Mouse (Mus musculus) liver, embryonic 14.5 days (tissue): ENCODE data around the gene Cyth3.

ENCODE experiments used
- CTCF ChIP-seq: IDR thresholded peaks from 2 replicates; pipeline ENCODE4 v1.5.1; 2016; ENCODE audit warnings: antibody characterized with exemption, low read depth, control low read depth
- EP300 ChIP-seq: IDR thresholded peaks from 2 replicates; pipeline ENCODE4 v1.6.1; 2016; ENCODE audit warnings: antibody characterized with exemption, low read depth

DNA sequence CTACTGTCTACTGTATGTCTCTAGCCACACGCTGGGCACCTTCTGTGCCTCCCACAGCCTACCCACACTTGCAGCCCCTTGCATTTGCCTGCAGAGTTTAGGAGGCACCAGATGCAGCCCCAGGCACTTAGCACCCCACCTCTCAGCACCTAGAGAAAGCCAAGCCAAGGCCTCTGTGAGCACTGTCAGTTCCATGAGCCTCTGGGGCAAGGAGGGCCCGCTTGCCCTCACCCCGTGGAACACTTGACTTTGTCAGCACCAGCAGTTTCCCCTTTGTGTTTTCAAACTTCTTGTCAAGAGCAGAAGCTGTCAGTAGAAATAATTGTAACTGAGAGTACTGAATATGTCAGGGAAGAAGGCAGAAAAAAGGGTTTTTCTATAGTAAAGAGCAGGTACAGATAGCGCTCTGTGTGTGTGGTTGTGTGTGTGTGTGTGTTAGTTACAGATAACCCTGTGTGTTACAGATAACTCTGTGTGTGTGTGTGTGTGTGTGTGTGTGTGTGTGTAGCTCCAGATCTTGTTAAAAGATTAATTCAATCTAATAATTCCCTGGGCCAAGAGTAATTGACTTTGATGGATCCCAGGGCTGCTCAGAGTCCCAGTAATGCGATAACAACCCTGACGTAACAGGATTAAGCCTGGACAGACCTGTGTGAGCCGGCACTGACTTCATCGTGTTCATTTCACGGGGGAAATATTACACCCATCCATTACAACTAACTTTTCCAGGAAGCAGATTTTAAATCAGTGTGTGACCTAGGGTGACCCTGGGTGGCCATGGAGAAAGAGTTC lies 84.0 kb downstream of the Cyth3 start:
- TF ChIP-seq CTCF: no peak
- peak; percentile 46; the same call in 1 of the 2 replicates for TF ChIP-seq EP300
